Mouse (Mus musculus) cortical plate, adult 2 months (tissue): ENCODE data around the gene 9130023H24Rik. TPM values are rescaled to one million over a fixed set of nuclear protein-coding genes. Genes with fewer than 3 reads are reported as not detected.

Source experiments
- H3K27ac ChIP-seq: fragments of 200-500 bp; 2 replicates; pipeline ENCODE4 v1.5.1; 2012; ENCODE audit warnings: low read length, control low read depth, inconsistent platforms; ENCODE audit not compliant: insufficient read depth
- H3K4me1 ChIP-seq: fragments of 200-500 bp; 2 replicates; pipeline ENCODE4 v1.6.1; 2011; ENCODE audit warnings: low read length; ENCODE audit not compliant: control insufficient read depth, insufficient read depth
- H3K4me3 ChIP-seq: fragments of 200-500 bp; 2 replicates; pipeline ENCODE4 v1.5.1; 2011; ENCODE audit warnings: mild to moderate bottlenecking, low read length, control low read depth; ENCODE audit not compliant: insufficient read depth
- CTCF ChIP-seq: fragments of 200-500 bp; IDR thresholded peaks from 2 replicates; pipeline ENCODE4 v1.5.1; 2011; ENCODE audit warnings: mild to moderate bottlenecking, control low read depth, low read length; ENCODE audit not compliant: insufficient read depth; ENCODE audit errors: extremely low read depth
- POLR2A ChIP-seq: fragments of 200-500 bp; IDR thresholded peaks from 2 replicates; pipeline ENCODE4 v1.6.1; 2011; ENCODE audit warnings: mild to moderate bottlenecking, low read length, control low read depth; ENCODE audit not compliant: insufficient read depth; ENCODE audit errors: extremely low read depth
- polyA plus RNA-seq: library from polyadenylated mRNA; depleted of rRNA; stranded (reverse); fragments of >200 nt; gene quantifications from 2 replicates; pipeline ENCODE4 v1.2.3, GENCODE M21; 2012; rRNA removed

The 9130023H24Rik gene
- polyA plus RNA-seq, 1 experiment = 1.9 TPM

- peak; percentile 93 for TF ChIP-seq CTCF
- TF ChIP-seq POLR2A = no peak
- Histone ChIP-seq H3K4me1 (no peaks in the 10 kb centered on the region), H3K4me3 (no peak overlapping the region), H3K27ac (no peak overlapping the region)
These were observed 29.6 kb downstream of the 9130023H24Rik start for GRCm38 (mm10) chr7:128208187-128208586.

GRCm38 (mm10) chr7:128206152-128206551 is 31.7 kb downstream of the 9130023H24Rik start, which contains the start of gene Cox6a2:
Gene Cox6a2 (minus strand): TSS chr7:128206387.
- TF ChIP-seq CTCF = no peak
- TF ChIP-seq POLR2A = no peak
- no peak within 1 kb of the TSS for H3K27ac ChIP-seq
- H3K4me1 ChIP-seq = no peaks in the 10 kb centered on the region
- no peak within 1 kb of the TSS for H3K4me3 ChIP-seq

GRCm38 (mm10) chr7:128205695-128206094 is 32.1 kb downstream of the 9130023H24Rik start:
- H3K4me3 ChIP-seq = no peak overlapping the region
- H3K27ac ChIP-seq = no peak overlapping the region
- TF ChIP-seq POLR2A (no peak), CTCF (no peak)
- no peaks in the 10 kb centered on the region for H3K4me1 ChIP-seq

- TF ChIP-seq POLR2A = no peak
- no peak for TF ChIP-seq CTCF
- Histone ChIP-seq H3K27ac (no peak overlapping the region), H3K4me1 (no peaks in the 10 kb centered on the region), H3K4me3 (no peak overlapping the region)
These were observed 33.7 kb downstream of the 9130023H24Rik start for GRCm38 (mm10) chr7:128204179-128204578.

GRCm38 (mm10) chr7:128203071-128203470 is 34.8 kb downstream of the 9130023H24Rik start:
- H3K27ac ChIP-seq = no peak overlapping the region
- no peak overlapping the region for H3K4me3 ChIP-seq
- no peaks in the 10 kb centered on the region for H3K4me1 ChIP-seq
- no peak for TF ChIP-seq POLR2A

DNA sequence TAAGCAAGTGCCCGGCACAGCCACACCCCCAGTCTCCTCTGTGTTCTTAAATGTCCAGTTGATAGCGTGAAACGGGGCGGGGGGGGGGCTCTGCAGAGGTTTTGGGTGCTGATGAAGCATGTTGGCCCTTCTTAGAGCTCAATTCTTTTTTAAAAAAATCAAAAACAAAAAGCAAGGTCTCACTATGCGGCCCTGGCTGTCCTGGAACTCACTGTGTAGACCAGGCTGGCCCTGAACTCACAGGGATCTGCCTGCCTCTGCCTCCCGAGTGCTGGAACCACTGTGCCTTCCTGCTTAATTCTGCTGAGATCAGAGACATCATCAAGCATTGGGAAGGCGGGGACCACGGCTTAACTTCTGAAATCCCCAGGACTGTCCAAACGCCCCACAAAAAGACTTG is 36.2 kb downstream of the 9130023H24Rik start:
- no peaks in the 10 kb centered on the region for H3K4me1 ChIP-seq
- no peak for TF ChIP-seq CTCF
- no peak overlapping the region for H3K27ac ChIP-seq
- H3K4me3 ChIP-seq = no peak overlapping the region

Other genes starting within 250 kb of the 9130023H24Rik start
- 8.9 and 10.6 TPM in 2 replicates for gene Pycard, start 244.2 kb downstream of the 9130023H24Rik start, polyA plus RNA-seq
- 1.6 and 1.7 TPM in 2 replicates for gene Trim72, start 234.1 kb downstream of the 9130023H24Rik start, polyA plus RNA-seq
- 15.2 and 15.4 TPM in 2 replicates for gene Itgam, start 175.4 kb downstream of the 9130023H24Rik start, polyA plus RNA-seq
- gene Gm49368, start 175.3 kb downstream of the 9130023H24Rik start, polyA plus RNA-seq = 0.02 and 0.10 TPM in 2 replicates
- gene Itgax, start 108.5 kb downstream of the 9130023H24Rik start, polyA plus RNA-seq = 0.21 and 0.23 TPM in 2 replicates
- 0.67 and 0.87 TPM in 2 replicates for gene Itgad, start 83.7 kb downstream of the 9130023H24Rik start, polyA plus RNA-seq
- 29.5 and 36.4 TPM in 2 replicates for gene Cox6a2, start 31.6 kb downstream of the 9130023H24Rik start, polyA plus RNA-seq
- gene Armc5, start 689 bp downstream of the 9130023H24Rik start, polyA plus RNA-seq = 12.9 and 13.0 TPM in 2 replicates
- gene Tgfb1i1, start 8.8 kb upstream of the 9130023H24Rik start, polyA plus RNA-seq = 16.4 and 17.6 TPM in 2 replicates
- gene Slc5a2, start 27.6 kb upstream of the 9130023H24Rik start, polyA plus RNA-seq = not detected in 2 replicates
- gene BC017158, start 60.1 kb upstream of the 9130023H24Rik start, polyA plus RNA-seq = 30.9 and 31.8 TPM in 2 replicates
- 69.9 and 71.8 TPM in 2 replicates for gene Rgs10, start 180.7 kb upstream of the 9130023H24Rik start, polyA plus RNA-seq
- 106 and 125 TPM in 2 replicates for gene Tial1, start 223.7 kb upstream of the 9130023H24Rik start, polyA plus RNA-seq